Mouse (Mus musculus) liver, embryonic 14.5 days (tissue): ENCODE data around the gene Utp18.

Experiments
- CTCF ChIP-seq: IDR thresholded peaks from 2 replicates; pipeline ENCODE4 v1.5.1; 2016; ENCODE audit warnings: antibody characterized with exemption, low read depth, control low read depth
- EP300 ChIP-seq: IDR thresholded peaks from 2 replicates; pipeline ENCODE4 v1.6.1; 2016; ENCODE audit warnings: antibody characterized with exemption, low read depth

DNA sequence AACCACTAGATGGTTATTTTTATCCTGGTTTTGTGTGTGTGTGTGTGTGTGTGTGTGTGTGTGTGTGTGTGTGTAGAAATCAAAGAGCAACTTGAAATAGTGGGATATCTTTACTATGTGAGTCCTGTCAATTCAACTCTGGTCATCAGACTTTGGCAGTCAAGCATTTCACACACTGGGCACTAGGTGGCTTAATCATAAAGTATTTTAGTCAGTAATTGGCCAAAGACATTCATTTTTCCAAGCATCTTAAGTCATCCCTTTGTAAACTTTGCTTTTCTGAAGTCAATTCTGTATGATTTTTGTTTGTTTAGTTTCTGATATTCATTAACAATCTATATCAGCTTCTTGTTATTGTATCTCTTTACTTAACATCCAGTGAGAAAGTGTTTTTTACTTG is 43.5 kb upstream of the Utp18 start:
- TF ChIP-seq CTCF (no peak), EP300 (no peak)
